Mouse (Mus musculus): ENCODE data around the gene Cetn3. TPM values are rescaled to one million over a fixed set of nuclear protein-coding genes. Genes with fewer than 3 reads are reported as not detected.

The Cetn3 gene
- polyA plus RNA-seq, 1 experiment from 2014 or later = 213 TPM

DNA sequence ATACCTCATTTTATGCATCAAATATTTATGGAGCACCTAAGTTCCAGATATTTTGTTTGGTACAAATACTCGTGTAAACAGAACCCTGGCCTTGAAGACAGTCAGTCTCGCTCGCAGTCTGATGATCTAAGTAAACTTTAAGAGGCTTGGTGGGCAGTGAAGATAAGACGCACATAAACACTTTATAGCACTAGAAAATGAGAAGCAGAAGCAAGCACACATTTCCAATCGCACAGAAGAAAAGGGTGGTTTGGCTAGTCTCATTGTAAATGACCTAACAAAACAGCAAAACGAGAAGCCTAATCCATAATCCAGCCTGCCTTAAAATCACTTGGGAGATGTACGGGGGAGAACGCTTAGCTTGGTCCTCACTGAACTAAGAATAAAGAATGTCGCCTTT, 402 bp upstream of the Cetn3 start:
- peak overlapping the region; percentile 91 for H3K4me3 ChIP-seq
- H3K27ac ChIP-seq = peak overlapping the region; percentile 99
- 47% methylated on average over 9 of the region's 9 CpGs for WGBS
- no peak for DNase-seq (ENCODE audit: low spot score)
- peaks cover 15% of the 10 kb centered on the region for H3K36me3 ChIP-seq
- H3K4me1 ChIP-seq = peaks cover 10% of the 10 kb centered on the region; the same call in 1 of the 2 replicates
- no peaks in the 10 kb centered on the region for H3K27me3 ChIP-seq (ENCODE audit: insufficient read depth, poor library complexity, severe bottlenecking)
- H3K9me3 ChIP-seq = no peaks in the 10 kb centered on the region

- Histone ChIP-seq H3K27me3 (ENCODE audit: insufficient read depth, poor library complexity, severe bottlenecking) (no peaks in the 10 kb centered on the region), H3K4me3 (peak overlapping the region; percentile 91), H3K36me3 (peaks cover 24% of the 10 kb centered on the region), H3K4me1 (peaks cover 10% of the 10 kb centered on the region; the same call in 1 of the 2 replicates), H3K9me3 (no peaks in the 10 kb centered on the region), H3K27ac (peak overlapping the region; percentile 99)
- peak; percentile 99 for DNase-seq (ENCODE audit: low spot score)
- under 1% methylated on average over 62 of the region's 62 CpGs for WGBS
Observed at GRCm38 (mm10) chr13:81783405-81784342, 797 bp downstream of the Cetn3 start.

DNA sequence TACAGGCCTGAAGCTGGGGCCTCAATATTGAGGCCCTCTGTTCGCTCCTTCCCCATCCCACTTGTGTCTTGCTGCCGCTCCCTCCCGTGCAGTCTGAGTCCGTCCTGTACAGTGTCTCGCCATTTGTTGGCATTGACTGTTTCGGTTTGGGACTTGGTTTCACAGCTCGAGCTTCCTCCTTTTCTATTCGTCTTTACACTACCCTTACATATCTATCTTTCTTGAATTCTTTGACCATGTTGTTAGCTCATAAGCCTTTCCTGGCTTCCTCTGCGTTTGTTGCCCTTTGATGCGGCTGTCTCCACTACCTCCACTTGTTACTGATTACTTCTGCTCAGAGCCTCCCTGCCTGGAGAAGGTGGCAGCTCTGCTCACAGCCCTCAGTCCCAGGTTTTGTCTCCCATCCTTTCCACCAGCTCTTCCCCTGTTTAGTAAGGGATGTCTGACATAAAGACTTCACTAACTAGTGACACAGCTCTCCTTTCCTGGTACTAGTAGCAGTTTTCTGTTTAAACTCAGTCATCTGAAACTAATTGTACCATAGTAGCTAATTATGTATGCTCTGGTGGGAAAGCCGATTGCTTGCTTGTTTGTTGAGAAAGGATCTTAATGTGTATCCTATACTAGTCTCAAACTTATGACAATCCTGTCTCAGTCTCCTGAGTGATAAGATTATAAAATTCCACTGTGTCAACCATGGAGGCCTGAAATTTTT, 3.0 kb downstream of the Cetn3 start:
- H3K9me3 ChIP-seq = no peaks in the 10 kb centered on the region
- H3K4me1 ChIP-seq = peaks cover 10% of the 10 kb centered on the region; the same call in 1 of the 2 replicates
- DNase-seq (ENCODE audit: low spot score) = no peak
- WGBS = 77% methylated on average over 11 of the region's 11 CpGs
- no peaks in the 10 kb centered on the region for H3K27me3 ChIP-seq (ENCODE audit: insufficient read depth, poor library complexity, severe bottlenecking)
- no peak overlapping the region for H3K4me3 ChIP-seq
- no peak overlapping the region for H3K27ac ChIP-seq
- peaks cover 35% of the 10 kb centered on the region for H3K36me3 ChIP-seq

DNA sequence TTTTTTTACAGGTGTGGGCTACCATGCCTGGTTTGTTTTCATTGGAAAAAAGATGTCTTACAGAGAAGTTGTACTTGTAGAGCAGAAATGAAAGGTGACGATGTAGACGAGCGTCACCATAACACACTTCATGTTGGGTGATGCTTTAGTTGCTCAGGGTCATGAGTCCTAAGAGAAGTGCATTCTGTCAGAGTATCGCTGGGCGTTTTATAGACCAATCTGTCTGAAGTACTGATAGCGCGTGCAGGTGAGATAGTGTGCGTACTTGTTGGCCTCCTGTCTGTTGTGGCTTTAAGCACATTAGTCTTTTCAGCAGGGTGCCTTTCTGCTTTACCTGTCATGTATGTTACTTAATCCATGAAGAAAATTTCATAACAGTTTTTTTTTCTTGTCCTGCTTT, 7.3 kb downstream of the Cetn3 start:
- Histone ChIP-seq H3K27me3 (ENCODE audit: insufficient read depth, poor library complexity, severe bottlenecking) (no peaks in the 10 kb centered on the region), H3K4me1 (peaks cover 7% of the 10 kb centered on the region; the same call in 1 of the 2 replicates), H3K27ac (no peak overlapping the region), H3K9me3 (no peaks in the 10 kb centered on the region), H3K4me3 (no peak overlapping the region), H3K36me3 (peaks cover 36% of the 10 kb centered on the region)
- WGBS = 92% methylated on average over 8 of the region's 8 CpGs
- no peak for DNase-seq (ENCODE audit: low spot score)

DNA sequence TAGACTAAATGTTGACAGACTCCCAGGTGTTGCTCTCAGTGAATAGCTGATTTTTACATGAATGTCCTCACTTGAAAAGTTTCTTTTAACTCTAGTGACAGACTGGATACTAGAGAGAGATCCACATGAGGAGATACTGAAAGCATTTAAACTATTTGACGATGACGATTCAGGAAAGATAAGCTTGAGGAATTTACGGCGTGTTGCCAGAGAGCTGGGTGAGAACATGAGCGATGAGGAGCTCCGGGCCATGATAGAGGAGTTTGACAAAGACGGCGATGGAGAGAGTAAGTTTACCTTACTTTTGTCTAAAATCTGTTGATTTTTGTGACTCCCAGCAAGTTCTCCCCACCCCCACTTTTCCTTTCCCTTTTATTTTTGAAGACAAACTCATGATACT, 9.0 kb downstream of the Cetn3 start:
- Histone ChIP-seq H3K27me3 (ENCODE audit: insufficient read depth, poor library complexity, severe bottlenecking) (no peaks in the 10 kb centered on the region), H3K4me1 (peaks cover 7% of the 10 kb centered on the region; the same call in 1 of the 2 replicates), H3K9me3 (no peaks in the 10 kb centered on the region), H3K27ac (no peak overlapping the region), H3K4me3 (no peak overlapping the region), H3K36me3 (peaks cover 31% of the 10 kb centered on the region)
- DNase-seq (ENCODE audit: low spot score) = no peak
- 26% methylated on average over 8 of the region's 8 CpGs for WGBS

- H3K9me3 ChIP-seq = no peaks in the 10 kb centered on the region
- H3K36me3 ChIP-seq = peaks cover 15% of the 10 kb centered on the region
- H3K27me3 ChIP-seq (ENCODE audit: insufficient read depth, poor library complexity, severe bottlenecking) = no peaks in the 10 kb centered on the region
- WGBS = 13% methylated on average over 1 of the region's 1 CpGs
- H3K4me3 ChIP-seq = no peak overlapping the region
- DNase-seq (ENCODE audit: low spot score) = no peak
- peaks cover 7% of the 10 kb centered on the region; the same call in 1 of the 2 replicates for H3K4me1 ChIP-seq
- H3K27ac ChIP-seq = no peak overlapping the region
Observed at GRCm38 (mm10) chr13:81793850-81794249, 11.0 kb downstream of the Cetn3 start.

- WGBS = 43% methylated on average over 3 of the region's 3 CpGs
Observed at GRCm38 (mm10) chr13:81801121-81801520, 18.2 kb downstream of the Cetn3 start.

DNA sequence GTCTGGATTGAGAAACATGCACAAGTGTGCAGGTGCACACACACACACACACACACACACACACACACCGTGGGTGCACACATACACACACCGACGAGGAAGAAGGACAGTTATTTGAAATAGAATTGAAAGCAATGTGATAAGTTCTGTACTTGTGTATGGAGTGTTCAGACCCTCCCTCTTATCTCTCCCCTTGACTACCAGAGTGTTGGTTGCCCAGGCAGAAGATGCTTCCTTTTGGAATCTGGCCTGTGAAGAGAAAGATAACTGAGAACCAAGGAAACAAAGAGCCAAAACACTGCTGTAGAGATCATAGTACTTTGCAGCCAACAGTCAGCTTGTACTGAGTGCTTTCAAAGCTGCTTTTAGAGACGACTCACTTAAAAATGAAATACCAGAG, 20.8 kb downstream of the Cetn3 start:
- no peak overlapping the region for H3K27ac ChIP-seq
- WGBS = 61% methylated on average over 4 of the region's 4 CpGs
- 0 out of 2 replicates have a peak, but pooled peaks cover 3% of the 10 kb centered on the region for H3K4me1 ChIP-seq
- no peaks in the 10 kb centered on the region for H3K36me3 ChIP-seq
- DNase-seq (ENCODE audit: low spot score) = no peak
- no peaks in the 10 kb centered on the region for H3K27me3 ChIP-seq (ENCODE audit: insufficient read depth, poor library complexity, severe bottlenecking)
- no peak overlapping the region for H3K4me3 ChIP-seq
- no peaks in the 10 kb centered on the region for H3K9me3 ChIP-seq

More at GRCm38 (mm10) chr13:81801121-81801520, 18.2 kb downstream of the Cetn3 start:
- DNase-seq (ENCODE audit: low spot score) = no peak
- Histone ChIP-seq H3K27me3 (ENCODE audit: insufficient read depth, poor library complexity, severe bottlenecking) (no peaks in the 10 kb centered on the region), H3K4me3 (no peak overlapping the region), H3K36me3 (no peaks in the 10 kb centered on the region), H3K27ac (no peak overlapping the region), H3K9me3 (no peaks in the 10 kb centered on the region), H3K4me1 (0 out of 2 replicates have a peak, but pooled peaks cover 3% of the 10 kb centered on the region)

GRCm38 (mm10) chr13:81822750-81823149, 39.9 kb downstream of the Cetn3 start:
- H3K27ac ChIP-seq = no peak overlapping the region
- H3K4me1 ChIP-seq = no peaks in the 10 kb centered on the region
- no peak overlapping the region for H3K4me3 ChIP-seq
- no peak for DNase-seq (ENCODE audit: low spot score)
- no peaks in the 10 kb centered on the region for H3K9me3 ChIP-seq
- H3K27me3 ChIP-seq (ENCODE audit: insufficient read depth, poor library complexity, severe bottlenecking) = no peaks in the 10 kb centered on the region
- H3K36me3 ChIP-seq = no peaks in the 10 kb centered on the region

DNA sequence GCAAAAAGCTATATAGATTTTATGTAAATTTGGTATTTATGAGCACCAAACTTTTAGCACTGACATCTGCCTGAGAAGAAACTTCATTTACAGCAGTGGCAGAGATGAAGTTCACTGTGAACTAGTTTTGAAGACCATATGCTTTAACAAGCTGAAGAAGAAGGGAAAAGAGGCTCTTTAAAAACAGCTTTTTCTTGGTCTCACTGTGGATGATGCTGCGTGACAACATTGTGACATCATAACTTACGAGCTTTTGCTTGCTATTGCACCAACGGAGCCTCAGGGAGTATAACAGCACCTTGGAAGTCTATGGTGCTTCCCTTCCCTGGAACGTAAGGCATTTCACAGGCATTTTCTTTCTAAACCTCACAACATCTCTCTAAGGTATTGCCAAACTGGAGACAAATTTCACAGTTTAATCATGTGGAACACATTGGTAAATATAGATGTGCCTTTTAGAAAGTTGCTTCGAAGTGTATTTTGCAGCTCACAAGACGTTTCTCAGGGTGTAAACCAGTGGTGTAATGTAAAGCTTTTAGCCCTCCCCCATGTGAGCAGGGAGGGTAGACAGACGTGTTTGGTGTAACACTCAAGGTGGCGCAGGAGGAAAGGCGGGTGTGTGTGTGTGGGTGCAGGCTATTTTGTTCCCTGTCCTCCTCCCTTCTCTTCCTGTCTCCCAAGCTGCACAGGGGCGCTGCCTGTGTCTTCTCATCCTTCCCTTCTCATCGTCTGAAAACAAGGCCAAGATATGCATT, 41.9 kb downstream of the Cetn3 start:
- DNase-seq (ENCODE audit: low spot score) = no peak
- H3K4me1 ChIP-seq = no peaks in the 10 kb centered on the region
- no peaks in the 10 kb centered on the region for H3K36me3 ChIP-seq
- no peak overlapping the region for H3K27ac ChIP-seq
- 73% methylated on average over 11 of the region's 11 CpGs for WGBS
- no peaks in the 10 kb centered on the region for H3K9me3 ChIP-seq
- no peak overlapping the region for H3K4me3 ChIP-seq
- no peaks in the 10 kb centered on the region for H3K27me3 ChIP-seq (ENCODE audit: insufficient read depth, poor library complexity, severe bottlenecking)

DNA sequence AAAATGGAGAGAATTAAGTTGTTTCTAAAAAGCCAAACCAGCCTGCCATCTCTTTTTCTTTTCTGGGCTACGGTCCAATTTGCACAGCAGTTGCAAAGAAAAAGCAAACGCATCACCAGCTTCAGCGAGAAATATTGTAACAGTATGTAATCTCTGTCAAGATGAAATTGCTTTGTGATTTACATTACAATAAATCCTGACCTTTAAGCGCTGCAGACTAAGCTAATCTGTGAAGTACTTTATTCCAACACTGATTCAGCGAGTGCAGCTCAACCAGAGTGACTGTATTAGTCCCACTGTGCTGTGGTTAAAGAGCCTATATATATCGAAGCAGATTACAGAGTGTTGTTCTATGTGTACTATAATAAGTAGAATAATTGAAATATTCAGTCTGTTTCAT, 45.6 kb downstream of the Cetn3 start:
- Histone ChIP-seq H3K4me3 (no peak overlapping the region), H3K4me1 (no peaks in the 10 kb centered on the region), H3K27me3 (ENCODE audit: insufficient read depth, poor library complexity, severe bottlenecking) (no peaks in the 10 kb centered on the region), H3K27ac (no peak overlapping the region), H3K9me3 (no peaks in the 10 kb centered on the region), H3K36me3 (no peaks in the 10 kb centered on the region)
- DNase-seq (ENCODE audit: low spot score) = no peak
- 89% methylated on average over 6 of the region's 6 CpGs for WGBS

- no peak for DNase-seq (ENCODE audit: low spot score)
- Histone ChIP-seq H3K4me3 (no peak overlapping the region), H3K27ac (no peak overlapping the region), H3K36me3 (no peaks in the 10 kb centered on the region), H3K4me1 (no peaks in the 10 kb centered on the region), H3K9me3 (no peaks in the 10 kb centered on the region), H3K27me3 (ENCODE audit: insufficient read depth, poor library complexity, severe bottlenecking) (no peaks in the 10 kb centered on the region)
- 90% methylated on average over 7 of the region's 7 CpGs for WGBS
Observed at GRCm38 (mm10) chr13:81831838-81832237, 49.0 kb downstream of the Cetn3 start.

Data from heart, embryonic 10.5 days (tissue).